Mouse (Mus musculus): ENCODE data around the gene Gm11084. TPM values are rescaled to one million over a fixed set of nuclear protein-coding genes. Genes with fewer than 3 reads are reported as not detected.
"Not testable (repeated sequence)": the region's sequence is repeated elsewhere in the genome, so short reads cannot be mapped to it uniquely, and the experiment has no call there.

Gene Gm11084
- polyA plus RNA-seq (2015; fragmentation: Nextera tagmentation; extraction: Ambion mirVana): not detected in 2 replicates

DNA sequence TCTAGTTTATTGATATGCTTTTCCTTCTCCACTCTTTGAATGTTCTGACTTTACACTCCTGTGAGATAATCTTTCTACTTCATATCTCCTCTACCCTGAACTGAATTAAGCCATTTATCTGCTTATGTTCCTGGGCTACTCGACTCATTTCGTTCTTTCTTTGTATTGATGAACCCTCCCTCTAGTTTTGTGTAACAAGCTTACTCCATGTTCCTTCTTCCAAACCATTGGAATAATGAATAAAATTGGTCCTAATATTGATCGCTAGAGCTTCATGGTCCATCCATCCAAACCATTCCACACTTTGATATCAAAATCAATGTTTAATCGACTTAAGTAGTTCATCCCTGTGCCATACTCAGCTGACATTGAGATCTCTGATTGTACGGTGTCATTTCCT is at the start of gene Gm11084:
Gm11084 (minus strand) TSS at position 101 of the 400 bp plus-strand sequence.
- DNase-seq (ENCODE audit: low spot score): no peak

GRCm38 (mm10) chr2:73031061-73032055 is 44.8 kb upstream of the Gm11084 start:
- no peak for DNase-seq (ENCODE audit: low spot score)

- no peak for DNase-seq (ENCODE audit: low spot score)
Measured at GRCm38 (mm10) chr2:73029846-73030245, 43.3 kb upstream of the Gm11084 start.

GRCm38 (mm10) chr2:73028019-73028418 is 41.5 kb upstream of the Gm11084 start:
- DNase-seq (ENCODE audit: low spot score): no peak

GRCm38 (mm10) chr2:73027126-73027525 is 40.6 kb upstream of the Gm11084 start:
- DNase-seq (ENCODE audit: low spot score): no peak

- DNase-seq (ENCODE audit: low spot score): no peak
Measured at GRCm38 (mm10) chr2:73023803-73024202, 37.3 kb upstream of the Gm11084 start.

GRCm38 (mm10) chr2:73021046-73021445 is 34.5 kb upstream of the Gm11084 start:
- no peak for DNase-seq (ENCODE audit: low spot score)

GRCm38 (mm10) chr2:73019371-73020146 is 33.0 kb upstream of the Gm11084 start:
- DNase-seq (ENCODE audit: low spot score): no peak

GRCm38 (mm10) chr2:73014063-73014462 is 27.5 kb upstream of the Gm11084 start:
- not testable (repeated sequence) for DNase-seq (ENCODE audit: low spot score)

GRCm38 (mm10) chr2:73012636-73013035 is 26.1 kb upstream of the Gm11084 start:
- peak; percentile 49 for DNase-seq (ENCODE audit: low spot score)

- DNase-seq (ENCODE audit: low spot score): no peak
Measured at GRCm38 (mm10) chr2:73007472-73007871, 21.0 kb upstream of the Gm11084 start.

DNA sequence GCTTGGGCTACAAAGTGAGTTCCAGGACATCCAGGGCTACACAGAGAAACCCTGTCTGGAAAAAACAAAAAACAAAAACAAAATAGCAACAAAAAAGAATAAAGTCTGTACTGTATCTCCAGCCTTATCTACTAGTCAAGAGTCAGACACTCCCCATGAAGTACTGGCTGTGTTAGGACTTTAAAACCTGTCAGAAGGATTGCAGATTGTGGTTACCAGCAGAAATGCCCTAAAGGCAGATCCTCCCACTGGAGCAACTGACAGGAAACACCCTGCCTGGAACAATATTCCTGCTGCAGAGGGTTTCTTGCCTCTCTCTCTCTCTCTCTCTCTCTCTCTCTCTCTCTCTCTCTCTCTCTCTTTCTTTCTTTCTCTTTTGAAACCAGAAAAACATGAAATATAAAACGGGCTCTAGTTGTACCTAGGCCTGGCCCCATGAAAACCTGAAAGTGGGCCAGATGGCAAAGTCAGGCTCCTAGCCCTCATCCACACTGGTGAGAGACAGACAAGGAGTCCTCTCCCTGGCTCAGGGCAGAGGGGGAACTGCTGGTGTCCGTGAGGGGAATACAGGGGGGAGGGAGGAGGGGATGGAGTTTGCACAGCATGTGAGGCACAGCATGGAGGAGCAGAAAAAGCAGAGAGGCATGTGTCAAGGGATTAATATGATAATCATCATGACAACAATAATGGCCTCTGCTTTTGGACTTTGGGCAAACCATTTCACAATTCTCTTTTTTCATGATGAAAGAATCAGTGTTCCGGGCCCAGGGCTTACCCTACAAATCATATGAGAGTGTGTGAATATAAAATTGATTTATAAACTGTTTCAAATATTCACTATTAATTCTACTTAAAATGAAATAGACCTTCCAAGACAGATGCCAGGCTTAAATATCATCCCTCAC is 19.3 kb upstream of the Gm11084 start:
- DNase-seq (ENCODE audit: low spot score): no peak

- peak; percentile 52 for DNase-seq (ENCODE audit: low spot score)
Measured at GRCm38 (mm10) chr2:73003751-73004717, 17.5 kb upstream of the Gm11084 start.

GRCm38 (mm10) chr2:73003049-73003448 is 16.5 kb upstream of the Gm11084 start:
- peak; percentile 88 for DNase-seq (ENCODE audit: low spot score)

GRCm38 (mm10) chr2:73002451-73002850 is 15.9 kb upstream of the Gm11084 start:
- DNase-seq (ENCODE audit: low spot score): no peak

GRCm38 (mm10) chr2:73001994-73002393 is 15.5 kb upstream of the Gm11084 start:
- no peak for DNase-seq (ENCODE audit: low spot score)

DNA sequence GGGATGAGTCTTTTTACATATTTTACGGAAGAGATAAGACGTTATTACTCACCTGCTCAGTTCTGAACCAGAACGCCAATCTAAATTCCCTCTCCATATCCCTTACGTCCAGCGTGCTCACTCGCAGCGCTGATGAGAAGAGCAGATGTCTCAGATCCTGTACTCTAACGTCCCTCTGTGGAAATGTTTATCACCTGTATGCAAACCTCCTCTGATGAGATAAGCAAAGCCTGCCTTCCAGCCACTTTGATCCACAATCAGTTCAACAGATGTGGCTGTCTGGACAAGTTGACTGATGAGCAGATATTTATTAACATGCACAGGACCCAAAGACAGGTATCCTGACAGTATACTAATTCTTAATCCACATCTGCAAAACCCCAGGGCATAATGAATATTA is 13.7 kb upstream of the Gm11084 start:
- DNase-seq (ENCODE audit: low spot score): no peak

- no peak for DNase-seq (ENCODE audit: low spot score)
Measured at GRCm38 (mm10) chr2:72997586-72997985, 11.1 kb upstream of the Gm11084 start.

DNA sequence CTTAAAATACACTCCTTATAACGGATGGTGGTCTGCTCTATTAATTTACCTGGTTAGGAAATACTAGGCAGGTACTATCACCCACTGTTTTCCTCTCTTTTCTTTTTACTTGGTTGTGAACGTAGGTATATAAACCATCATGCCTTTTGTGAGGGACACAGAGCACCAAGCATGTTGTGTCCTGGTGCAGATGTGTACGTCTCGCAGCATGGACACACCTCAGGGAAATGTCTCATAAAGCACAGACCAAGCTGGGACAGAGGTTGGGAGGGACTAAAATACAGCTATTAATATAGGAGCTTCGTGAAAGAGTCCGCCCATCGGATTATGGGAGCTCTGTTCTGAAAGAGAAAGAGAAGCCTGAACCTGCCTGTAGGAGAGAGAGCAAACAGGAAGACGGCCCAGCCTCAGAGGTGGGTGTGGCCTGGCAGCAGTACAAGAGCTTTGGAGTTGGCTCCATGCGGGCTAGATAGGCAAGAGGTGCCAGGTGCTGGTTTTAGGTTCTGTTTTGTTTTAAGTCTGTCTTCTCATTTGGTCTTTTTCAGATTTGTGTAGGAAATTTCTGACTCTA is 10.4 kb upstream of the Gm11084 start:
- DNase-seq (ENCODE audit: low spot score): peak; percentile 79
